Mouse (Mus musculus): ENCODE data around the gene Olfr1513.

DNA sequence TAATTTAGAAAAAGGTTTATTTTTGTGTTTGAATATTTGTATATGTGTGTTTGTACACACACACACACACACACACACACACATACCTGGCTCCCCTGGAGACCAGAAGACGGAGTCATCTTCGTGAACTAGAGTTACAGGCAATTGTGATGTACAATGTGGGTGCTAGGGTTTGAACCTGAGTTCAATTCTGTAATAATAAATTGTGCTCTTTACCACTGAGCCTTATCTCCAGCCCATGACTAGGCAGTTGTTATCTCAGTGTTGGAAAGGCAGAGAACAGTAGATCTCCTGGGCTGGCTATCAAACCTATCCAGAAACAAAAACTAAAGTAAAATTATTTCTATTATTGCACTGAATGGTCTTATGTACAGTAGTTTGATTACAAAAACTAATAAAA is 50.1 kb downstream of the Olfr1513 start:
- no peak for TF ChIP-seq CTCF (IDR thresholded peaks at IDR 0.05; ENCODE audit: low read depth)
- TF ChIP-seq EP300 (IDR thresholded peaks at IDR 0.05; ENCODE audit: low read depth): peak; percentile 71

All from liver, embryonic 14.5 days (tissue).